Mouse (Mus musculus): ENCODE measurements at regions not wholly inside any gene's neighbourhood (a gene's known extent, or its start where the extent isn't known, plus 50 kb on each side); places are given as distances from the start of the nearest gene placed in this dataset.

- in situ Hi-C loops (cut with MboI, MseI) = no loop called here
These were observed 353.2 kb upstream of the Tmem161b start for GRCm38 (mm10) chr13:83868922-83869321.

GRCm38 (mm10) chr13:83872143-83872819 lies 349.8 kb upstream of the Tmem161b start:
- in situ Hi-C loops (cut with MboI, MseI) = no loop called here

- in situ Hi-C loops (cut with MboI, MseI) = no loop called here
These were observed 349.2 kb upstream of the Tmem161b start for GRCm38 (mm10) chr13:83872887-83873286.

GRCm38 (mm10) chr13:83879561-83879960 lies 342.5 kb upstream of the Tmem161b start:
- in situ Hi-C loops (cut with MboI, MseI) = no loop called here

GRCm38 (mm10) chr13:83880305-83880704 lies 341.8 kb upstream of the Tmem161b start:
- in situ Hi-C loops (cut with MboI, MseI) = no loop called here

GRCm38 (mm10) chr13:83880772-83881171 lies 341.3 kb upstream of the Tmem161b start:
- in situ Hi-C loops (cut with MboI, MseI) = no loop called here

- in situ Hi-C loops (cut with MboI, MseI) = no loop called here
These were observed 339.3 kb upstream of the Tmem161b start for GRCm38 (mm10) chr13:83882839-83883238.

GRCm38 (mm10) chr13:83883821-83884220 lies 338.3 kb upstream of the Tmem161b start:
- in situ Hi-C loops (cut with MboI, MseI) = no loop called here

- in situ Hi-C loops (cut with MboI, MseI) = no loop called here
These were observed 337.9 kb upstream of the Tmem161b start for GRCm38 (mm10) chr13:83884226-83884625.

GRCm38 (mm10) chr13:83884766-83885543 lies 337.1 kb upstream of the Tmem161b start:
- in situ Hi-C loops (cut with MboI, MseI) = no loop called here

GRCm38 (mm10) chr13:83885729-83886128 lies 336.4 kb upstream of the Tmem161b start:
- in situ Hi-C loops (cut with MboI, MseI) = no loop called here

GRCm38 (mm10) chr13:83914697-83915096 lies 307.4 kb upstream of the Tmem161b start:
- in situ Hi-C loops (cut with MboI, MseI) = no loop called here

GRCm38 (mm10) chr13:83932761-83933160 lies 289.3 kb upstream of the Tmem161b start:
- in situ Hi-C loops (cut with MboI, MseI) = no loop called here

- in situ Hi-C loops (cut with MboI, MseI) = no loop called here
These were observed 275.6 kb upstream of the Tmem161b start for GRCm38 (mm10) chr13:83946495-83946894.

- in situ Hi-C loops (cut with MboI, MseI) = no loop called here
These were observed 270.9 kb upstream of the Tmem161b start for GRCm38 (mm10) chr13:83951163-83951562.

GRCm38 (mm10) chr13:83951808-83952207 lies 270.3 kb upstream of the Tmem161b start:
- in situ Hi-C loops (cut with MboI, MseI) = no loop called here

- in situ Hi-C loops (cut with MboI, MseI) = no loop called here
These were observed 269.7 kb upstream of the Tmem161b start for GRCm38 (mm10) chr13:83952353-83952752.

- in situ Hi-C loops (cut with MboI, MseI) = no loop called here
These were observed 269.2 kb upstream of the Tmem161b start for GRCm38 (mm10) chr13:83952862-83953261.

- in situ Hi-C loops (cut with MboI, MseI) = no loop called here
These were observed 266.4 kb upstream of the Tmem161b start for GRCm38 (mm10) chr13:83955701-83956100.

GRCm38 (mm10) chr13:83978541-83978940 lies 243.6 kb upstream of the Tmem161b start:
- in situ Hi-C loops (cut with MboI, MseI) = no loop called here

GRCm38 (mm10) chr13:83979535-83979934 lies 242.6 kb upstream of the Tmem161b start:
- in situ Hi-C loops (cut with MboI, MseI) = no loop called here

- in situ Hi-C loops (cut with MboI, MseI) = no loop called here
These were observed 237.3 kb upstream of the Tmem161b start for GRCm38 (mm10) chr13:83984651-83985331.

Measured in regulatory T cell (primary cell).